Comparison of ENCODE assay signal across 9 mouse cellular contexts in genomic region chr6:70714239-70714638, GRCm38 (mm10).
A peak's percentile ranks its signal among the peaks of the same experiment; 100 is the strongest.
DNase-seq lines count a peak whose midpoint lies in the region; ATAC-seq and TF ChIP-seq lines count a peak whose summit lies in the region.
"Had no signal": no experiment of that assay in that cellular context is flagged by ENCODE, and none has a peak within 500 bp of the region (broad histone marks: within the 10 kb centered on the region; RNA-seq: fewer than 3 reads in every experiment).

No protein-coding gene starts in this region.

- no peaks in the 10 kb centered on the region for H3K36me3 ChIP-seq in heart, embryonic 13.5 days
- no peaks in the 10 kb centered on the region for H3K36me3 ChIP-seq in kidney, postnatal 0 days (ENCODE audit: insufficient read depth, low read length)
- H3K36me3 ChIP-seq in liver, adult 2 months (ENCODE audit: control insufficient read depth, insufficient read depth, low read length): no peaks in the 10 kb centered on the region
- H3K36me3 ChIP-seq in stomach, embryonic 15.5 days: no peaks in the 10 kb centered on the region
- H3K36me3 ChIP-seq: embryonic facial prominence, embryonic 15.5 days had no signal

- TF ChIP-seq POLR2A in liver, adult 2 months (IDR thresholded peaks at IDR 0.05; ENCODE audit: extremely low read depth, insufficient read depth, low read length): no peak

- peak; percentile 91 for ATAC-seq in CD4-positive, CD25-positive, alpha-beta regulatory T cell, adult 4 months
- peak; percentile 92 for ATAC-seq in erythroblast, adult 5-6 weeks (replicated peaks; ENCODE audit: low FRiP score, poor library complexity, severe bottlenecking)
- ATAC-seq in heart, embryonic 13.5 days (ENCODE audit: extremely low read depth, insufficient number of reproducible peaks, low FRiP score, low TSS enrichment): no peak
- ATAC-seq in kidney, postnatal 0 days (replicated peaks; ENCODE audit: low FRiP score, low read depth): no peak
- 0 out of 2 replicates have a peak, but pooled peaks have one; percentile 44 for ATAC-seq in monocyte, adult 5-6 weeks (replicated peaks; ENCODE audit: insufficient number of reproducible peaks, low FRiP score, low TSS enrichment, poor library complexity, severe bottlenecking)
- ATAC-seq in stomach, embryonic 15.5 days (ENCODE audit: insufficient read depth, low FRiP score, low read depth): no peak; the same call in 1 of the 2 replicates

- no peaks in the 10 kb centered on the region for H3K27me3 ChIP-seq in heart, embryonic 13.5 days (replicated peaks)
- no peaks in the 10 kb centered on the region for H3K27me3 ChIP-seq in kidney, postnatal 0 days (ENCODE audit: insufficient read depth, low read length)
- 0 out of 2 replicates have a peak, but pooled peaks cover 2% of the 10 kb centered on the region for H3K27me3 ChIP-seq in liver, adult 2 months (ENCODE audit: control insufficient read depth, insufficient read depth, low read length)
- H3K27me3 ChIP-seq in stomach, embryonic 15.5 days (replicated peaks): no peaks in the 10 kb centered on the region
- H3K27me3 ChIP-seq: embryonic facial prominence, embryonic 15.5 days had no signal

- peak overlapping the region; percentile 61 for H3K4me2 ChIP-seq in heart, embryonic 13.5 days
- no peak overlapping the region for H3K4me2 ChIP-seq in kidney, postnatal 0 days (ENCODE audit: low read length)
- H3K4me2 ChIP-seq in stomach, embryonic 15.5 days: 0 out of 2 replicates have a peak overlapping the region, but pooled peaks have one; percentile 8
- H3K4me2 ChIP-seq: embryonic facial prominence, embryonic 15.5 days had no signal

- 13% methylated on average over 6 of the region's 6 CpGs for WGBS in heart, embryonic 13.5 days
- WGBS in kidney, postnatal 0 days: 15% methylated on average over 6 of the region's 6 CpGs
- WGBS in liver, adult 2 months: 12% methylated on average over 6 of the region's 6 CpGs
- 13% methylated on average over 6 of the region's 6 CpGs for WGBS in stomach, embryonic 15.5 days

- peak; percentile 88 for TF ChIP-seq CTCF in kidney, postnatal 0 days (IDR thresholded peaks at IDR 0.05; ENCODE audit: low read depth)
- TF ChIP-seq CTCF in liver, adult 2 months (IDR thresholded peaks at IDR 0.05; ENCODE audit: low read depth, low read length): peak; percentile 61

- no peaks in the 10 kb centered on the region for H3K79me2 ChIP-seq in liver, adult 2 months (ENCODE audit: control insufficient read depth, insufficient read depth, low read length)

- H3K4me3 ChIP-seq in heart, embryonic 13.5 days: peak overlapping the region; percentile 13; the same call in 1 of the 2 replicates
- no peak overlapping the region for H3K4me3 ChIP-seq in kidney, postnatal 0 days (replicated peaks; ENCODE audit: low read depth, low read length)
- no peak overlapping the region for H3K4me3 ChIP-seq in liver, adult 2 months (ENCODE audit: insufficient read depth, low read depth, low read length)
- no peak overlapping the region for H3K4me3 ChIP-seq in stomach, embryonic 15.5 days (replicated peaks)
- H3K4me3 ChIP-seq: embryonic facial prominence, embryonic 15.5 days had no signal

- no peak overlapping the region for H3K27ac ChIP-seq in heart, embryonic 13.5 days (replicated peaks)
- H3K27ac ChIP-seq in kidney, postnatal 0 days: no peak overlapping the region
- H3K27ac ChIP-seq in liver, adult 2 months (replicated peaks; ENCODE audit: insufficient read depth, low read depth, low read length): no peak overlapping the region
- no peak overlapping the region for H3K27ac ChIP-seq in stomach, embryonic 15.5 days
- H3K27ac ChIP-seq: embryonic facial prominence, embryonic 15.5 days had no signal

- H3K4me1 ChIP-seq in heart, embryonic 13.5 days: peaks cover 6% of the 10 kb centered on the region
- no peaks in the 10 kb centered on the region for H3K4me1 ChIP-seq in kidney, postnatal 0 days (replicated peaks; ENCODE audit: insufficient read depth, low read length)
- H3K4me1 ChIP-seq in liver, adult 2 months (ENCODE audit: control insufficient read depth, insufficient read depth, low read length): no peaks in the 10 kb centered on the region
- no peaks in the 10 kb centered on the region for H3K4me1 ChIP-seq in stomach, embryonic 15.5 days
- H3K4me1 ChIP-seq: embryonic facial prominence, embryonic 15.5 days had no signal

- H3K9me3 ChIP-seq in heart, embryonic 13.5 days: no peaks in the 10 kb centered on the region
- no peaks in the 10 kb centered on the region for H3K9me3 ChIP-seq in kidney, postnatal 0 days (replicated peaks; ENCODE audit: low read length)
- no peaks in the 10 kb centered on the region for H3K9me3 ChIP-seq in stomach, embryonic 15.5 days
- H3K9me3 ChIP-seq: embryonic facial prominence, embryonic 15.5 days had no signal

- peak overlapping the region; percentile 56 for H3K9ac ChIP-seq in heart, embryonic 13.5 days
- no peak overlapping the region for H3K9ac ChIP-seq in kidney, postnatal 0 days (ENCODE audit: low read depth, low read length)
- H3K9ac ChIP-seq in liver, adult 2 months (ENCODE audit: low read depth, low read length): no peak overlapping the region
- H3K9ac ChIP-seq in stomach, embryonic 15.5 days: no peak overlapping the region
- H3K9ac ChIP-seq: embryonic facial prominence, embryonic 15.5 days had no signal

- peak; percentile 84 for DNase-seq in brain, adult 2 months (ENCODE audit: low read depth, low spot score)
- peak; percentile 78 for DNase-seq in kidney, postnatal 0 days (ENCODE audit: low spot score)
- peak; percentile 55 for DNase-seq in liver, adult 2 months (ENCODE audit: extremely low read depth, low read depth, low spot score)

Comparison
In these comparisons a context has a peak if more than half of its experiments do, and no peak if none do; other contexts are left out.
1. ATAC-seq: peak in CD4-positive, CD25-positive, alpha-beta regulatory T cell, adult 4 months (single experiment), erythroblast, adult 5-6 weeks (single experiment) and monocyte, adult 5-6 weeks (single experiment); none in heart, embryonic 13.5 days (single experiment), kidney, postnatal 0 days (single experiment) and stomach, embryonic 15.5 days (single experiment).
2. Peak in every context shown above with its lines, with median percentiles within 50 percentile points of each other: DNase-seq.